Mouse (Mus musculus) liver, embryonic 14.5 days (tissue): ENCODE results near the gene Slc30a9.

Experiments
- CTCF ChIP-seq: IDR thresholded peaks from 2 replicates; pipeline ENCODE4 v1.5.1; 2016; ENCODE audit warnings: antibody characterized with exemption, low read depth, control low read depth
- EP300 ChIP-seq: IDR thresholded peaks from 2 replicates; pipeline ENCODE4 v1.6.1; 2016; ENCODE audit warnings: antibody characterized with exemption, low read depth

DNA sequence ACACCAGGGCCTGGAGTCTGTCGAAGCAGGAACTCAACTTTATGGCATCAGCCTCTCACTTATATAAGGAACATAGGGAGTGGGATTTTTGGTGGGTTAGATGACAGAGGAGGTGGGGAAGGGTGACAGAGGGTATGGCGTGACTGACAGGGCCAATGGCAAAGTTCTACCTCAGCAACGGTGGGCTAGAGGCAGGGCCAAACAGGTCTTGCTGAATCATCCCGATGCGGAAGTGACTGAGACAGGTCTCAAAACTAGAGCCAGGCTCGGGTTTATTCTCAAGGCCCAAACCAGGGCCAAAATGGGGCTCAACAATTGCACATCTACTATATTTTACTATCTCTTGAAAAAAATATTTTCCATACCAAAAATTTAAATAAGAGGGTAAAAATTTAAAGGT lies 34.1 kb downstream of the Slc30a9 start:
- no peak for TF ChIP-seq CTCF
- TF ChIP-seq EP300, result no peak
